ENCODE assay signal across 9 mouse cellular contexts in the genomic region with DNA sequence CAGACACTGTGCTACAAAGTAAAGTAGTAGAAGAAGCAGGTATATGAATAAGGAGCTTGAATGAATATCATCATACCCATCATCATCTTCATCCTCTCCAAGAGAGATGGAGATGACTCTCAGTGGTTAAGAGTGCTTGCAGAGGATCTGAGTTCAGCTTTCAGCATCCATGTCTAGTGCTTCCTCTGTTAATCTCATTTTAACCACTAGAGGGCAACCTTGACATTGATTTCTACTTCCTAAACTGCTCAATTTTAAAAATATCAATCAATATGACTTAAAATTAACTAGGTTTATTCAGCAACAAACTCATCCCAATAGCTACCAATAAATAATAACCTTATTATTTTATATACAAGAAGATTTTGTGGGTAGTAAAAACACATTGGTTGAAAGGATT. TPM values are rescaled to one million over a fixed set of nuclear protein-coding genes. Genes with fewer than 3 reads are reported as not detected.
DNase-seq lines count a peak whose midpoint lies in the region; ATAC-seq and TF ChIP-seq lines count a peak whose summit lies in the region.
"Had no signal": no experiment of that assay in that cellular context is flagged by ENCODE, and none has a peak within 500 bp of the region (broad histone marks: within the 10 kb centered on the region; RNA-seq: fewer than 3 reads in every experiment).

No protein-coding gene starts in this region.

- peaks cover 6% of the 10 kb centered on the region; the same call in 1 of the 2 replicates for H3K4me1 ChIP-seq in E14TG2a.4 (replicated peaks; ENCODE audit: low read depth, low read length)
- H3K4me1 ChIP-seq in intestine, embryonic 16.5 days (ENCODE audit: control insufficient read depth, insufficient read depth, low read length) = no peaks in the 10 kb centered on the region
- H3K4me1 ChIP-seq in forebrain, embryonic 10.5 days = no peaks in the 10 kb centered on the region
- H3K4me1 ChIP-seq: hindbrain, embryonic 15.5 days had no signal

- ATAC-seq in intestine, embryonic 16.5 days = no peak

- no peak overlapping the region for H3K4me2 ChIP-seq in intestine, embryonic 16.5 days (ENCODE audit: low read depth, low read length)
- H3K4me2 ChIP-seq: hindbrain, embryonic 15.5 days had no signal

- H3K4me3 ChIP-seq in E14TG2a.4 (replicated peaks; ENCODE audit: low read length) = no peak overlapping the region
- H3K4me3 ChIP-seq in intestine, embryonic 16.5 days (ENCODE audit: low read length) = no peak overlapping the region
- H3K4me3 ChIP-seq in forebrain, embryonic 10.5 days = no peak overlapping the region
- H3K4me3 ChIP-seq: hindbrain, embryonic 15.5 days had no signal

- no peaks in the 10 kb centered on the region for H3K9me3 ChIP-seq in E14TG2a.4 (ENCODE audit: low read length)
- H3K9me3 ChIP-seq in intestine, embryonic 16.5 days (ENCODE audit: control insufficient read depth, low read length) = no peaks in the 10 kb centered on the region
- no peaks in the 10 kb centered on the region for H3K9me3 ChIP-seq in forebrain, embryonic 10.5 days
- H3K9me3 ChIP-seq: hindbrain, embryonic 15.5 days had no signal

- TF ChIP-seq CTCF in E14TG2a.4 (conservative IDR thresholded peaks at IDR 0.05; ENCODE audit: low read length) = peak; percentile 70

- no peak overlapping the region for H3K9ac ChIP-seq in intestine, embryonic 16.5 days (ENCODE audit: low read depth, low read length)
- H3K9ac ChIP-seq: hindbrain, embryonic 15.5 days had no signal

- no peak overlapping the region for H3K27ac ChIP-seq in intestine, embryonic 16.5 days (ENCODE audit: low read length)
- no peak overlapping the region for H3K27ac ChIP-seq in forebrain, embryonic 10.5 days
- H3K27ac ChIP-seq: hindbrain, embryonic 15.5 days had no signal

- DNase-seq in layer of hippocampus, adult 9-10 months (ENCODE audit: low spot score) = peak; percentile 77
- no peak for DNase-seq in layer of hippocampus, postnatal 10 days (ENCODE audit: low spot score in 2 of 2)
- peak; percentile 36 for DNase-seq in T-cell, adult 2 months (ENCODE audit: low spot score)
- DNase-seq in large intestine, adult 2 months (ENCODE audit: low read depth, low spot score) = peak; percentile 27
- DNase-seq in forebrain, embryonic 10.5 days (ENCODE audit: extremely low spot score, low spot score) = no peak
- DNase-seq in urinary bladder, postnatal 4 days (ENCODE audit: low spot score in 2 of 2) = no peak

- no peaks in the 10 kb centered on the region for H3K27me3 ChIP-seq in E14TG2a.4 (ENCODE audit: insufficient read depth, low read length)
- no peaks in the 10 kb centered on the region for H3K27me3 ChIP-seq in intestine, embryonic 16.5 days (replicated peaks; ENCODE audit: control insufficient read depth, insufficient read depth, low read length)
- H3K27me3 ChIP-seq in forebrain, embryonic 10.5 days (ENCODE audit: poor library complexity, severe bottlenecking) = no peaks in the 10 kb centered on the region
- H3K27me3 ChIP-seq: hindbrain, embryonic 15.5 days had no signal

- H3K36me3 ChIP-seq in E14TG2a.4 (ENCODE audit: insufficient read depth, low read length) = peaks cover 27% of the 10 kb centered on the region
- H3K36me3 ChIP-seq in intestine, embryonic 16.5 days (ENCODE audit: control insufficient read depth, insufficient read depth, low read length) = peaks cover 3% of the 10 kb centered on the region; the same call in 1 of the 2 replicates
- H3K36me3 ChIP-seq in forebrain, embryonic 10.5 days (replicated peaks) = peaks cover 33% of the 10 kb centered on the region

RNA-seq across cellular contexts. Expression of gene Wnk1, which starts 36.8 kb away (rescaled TPM):
- total RNA-seq in layer of hippocampus, postnatal 10 days (2021) = 100 to 1,000 TPM; 143 to 145 TPM
- 32.8 and 50.3 TPM in 2 replicates for polyA plus RNA-seq in large intestine, adult 2 months (2012; rRNA removed)
- polyA plus RNA-seq in intestine, embryonic 16.5 days (2015; fragmentation: Nextera tagmentation; extraction: Ambion mirVana) = 27.0 and 29.6 TPM in 2 replicates
- 43.7 and 46.3 TPM in 2 replicates for polyA plus RNA-seq in forebrain, embryonic 10.5 days (2016; fragmentation: Nextera tagmentation; extraction: Ambion mirVana)

Comparison
In these comparisons a context has a peak if more than half of its experiments do, and no peak if none do; other contexts are left out.
1. DNase-seq: peak in layer of hippocampus, adult 9-10 months (single experiment), T-cell, adult 2 months (single experiment) and large intestine, adult 2 months (single experiment); none in layer of hippocampus, postnatal 10 days (0 of 2), forebrain, embryonic 10.5 days (single experiment) and urinary bladder, postnatal 4 days (0 of 2).